In the genomic region with DNA sequence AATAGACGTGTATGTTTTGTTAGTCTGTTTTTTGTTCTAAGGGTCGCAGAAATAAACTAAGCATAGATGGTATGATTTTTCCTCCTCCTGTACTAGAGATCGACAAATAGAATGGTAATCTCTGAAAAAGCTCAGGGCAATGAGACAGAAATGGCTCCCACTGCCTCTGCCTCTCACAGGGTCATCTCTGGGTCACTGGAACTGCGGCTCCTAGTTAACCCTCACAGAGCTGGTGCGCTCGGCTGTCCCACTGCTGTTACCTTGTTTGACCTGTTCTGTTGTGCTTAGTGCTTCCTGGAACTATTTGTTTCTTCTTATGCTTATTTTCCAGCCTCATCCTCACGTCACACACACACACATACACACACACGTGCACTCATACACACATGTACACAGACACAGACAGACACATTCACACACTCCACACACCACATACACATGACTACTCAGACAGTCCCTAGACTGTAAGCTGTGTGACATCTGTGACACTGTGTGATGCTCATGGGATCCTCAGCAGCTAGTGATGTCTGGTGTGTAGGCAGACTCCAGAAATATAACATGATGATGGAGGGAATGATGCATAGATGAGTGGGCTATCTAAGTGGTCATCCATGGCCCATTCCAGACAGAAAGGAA, we compare ENCODE assay signal across 20 mouse cellular contexts. TPM values are rescaled to one million over a fixed set of nuclear protein-coding genes. Genes with fewer than 3 reads are reported as not detected.
A peak's percentile ranks its signal among the peaks of the same experiment; 100 is the strongest.
DNase-seq lines count a peak whose midpoint lies in the region; ATAC-seq and TF ChIP-seq lines count a peak whose summit lies in the region.
"Had no signal": no experiment of that assay in that cellular context is flagged by ENCODE, and none has a peak within 500 bp of the region (broad histone marks: within the 10 kb centered on the region; RNA-seq: fewer than 3 reads in every experiment).

No protein-coding gene starts in this region.

- H3K9me3 ChIP-seq in heart, embryonic 10.5 days: no peaks in the 10 kb centered on the region
- no peaks in the 10 kb centered on the region for H3K9me3 ChIP-seq in lung, embryonic 14.5 days (ENCODE audit: low read depth, low read length)
- H3K9me3 ChIP-seq: forebrain, embryonic 15.5 days; heart, embryonic 12.5 days; hindbrain, embryonic 10.5 days had no signal

- WGBS in heart, embryonic 10.5 days: 43% methylated on average over 8 of the region's 8 CpGs
- 26% methylated on average over 8 of the region's 8 CpGs for WGBS in lung, embryonic 14.5 days

- no peak for TF ChIP-seq CTCF in lung, embryonic 14.5 days (IDR thresholded peaks at IDR 0.05; ENCODE audit: low read depth)

- H3K36me3 ChIP-seq in heart, embryonic 10.5 days: no peaks in the 10 kb centered on the region
- no peaks in the 10 kb centered on the region for H3K36me3 ChIP-seq in lung, embryonic 14.5 days (ENCODE audit: insufficient read depth)
- H3K36me3 ChIP-seq: forebrain, embryonic 15.5 days; heart, embryonic 12.5 days; hindbrain, embryonic 10.5 days had no signal

- DNase-seq in heart, embryonic 10.5 days (ENCODE audit: low spot score): no peak
- DNase-seq in heart, adult 18-20 months: no peak
- no peak for DNase-seq in lung, embryonic 14.5 days
- DNase-seq in lung, postnatal 4 days: no peak
- peak; percentile 74 for DNase-seq in embryo, embryonic 10 days (ENCODE audit: low spot score)
- peak; percentile 54 for DNase-seq in embryo, embryonic 9.5 days (ENCODE audit: extremely low spot score)
- DNase-seq in gastrocnemius, postnatal 14 days: no peak
- no peak for DNase-seq in urinary bladder, adult 2 months (ENCODE audit: low spot score)
- DNase-seq: adrenal gland, postnatal 14 days; cerebellum, adult 11-12 months; cerebellum, adult 9-11 months; cerebellum, postnatal 36 days; heart, adult 2 months had no signal

- H3K27ac ChIP-seq in heart, embryonic 10.5 days: 0 out of 2 replicates have a peak overlapping the region, but pooled peaks have one; percentile 38
- no peak overlapping the region for H3K27ac ChIP-seq in lung, embryonic 14.5 days (ENCODE audit: low read depth)
- H3K27ac ChIP-seq: forebrain, embryonic 15.5 days; heart, adult 2 months; hindbrain, embryonic 10.5 days had no signal

- 0 out of 2 replicates have a peak, but pooled peaks cover 7% of the 10 kb centered on the region for H3K4me1 ChIP-seq in heart, embryonic 10.5 days
- H3K4me1 ChIP-seq in lung, embryonic 14.5 days (ENCODE audit: insufficient read depth): no peaks in the 10 kb centered on the region
- H3K4me1 ChIP-seq: forebrain, embryonic 15.5 days had no signal

- 0 out of 2 replicates have a peak, but pooled peaks have one; percentile 38 for ATAC-seq in lung, embryonic 14.5 days (ENCODE audit: insufficient read depth)
- ATAC-seq: activated CD4-positive, CD25-positive, alpha-beta regulatory T cell, adult 4 months; forebrain, embryonic 15.5 days; hindbrain, embryonic 16.5 days; Patski had no signal

- no peak overlapping the region for H3K9ac ChIP-seq in lung, embryonic 14.5 days
- H3K9ac ChIP-seq: forebrain, embryonic 15.5 days; heart, embryonic 12.5 days had no signal

- no peak overlapping the region for H3K4me3 ChIP-seq in heart, embryonic 10.5 days
- H3K4me3 ChIP-seq in lung, embryonic 14.5 days (ENCODE audit: low read depth, low read length): no peak overlapping the region
- H3K4me3 ChIP-seq: forebrain, embryonic 15.5 days; heart, adult 2 months; heart, embryonic 12.5 days; hindbrain, embryonic 10.5 days had no signal

- no peaks in the 10 kb centered on the region for H3K27me3 ChIP-seq in heart, embryonic 10.5 days (ENCODE audit: insufficient read depth, poor library complexity, severe bottlenecking)
- H3K27me3 ChIP-seq in lung, embryonic 14.5 days (ENCODE audit: insufficient read depth, low read length): no peaks in the 10 kb centered on the region
- H3K27me3 ChIP-seq: forebrain, embryonic 15.5 days; heart, embryonic 12.5 days; Patski had no signal

- intact Hi-C loops in gastrocnemius, postnatal 14 days (cut with DNase I; ENCODE audit: low total_unique reads): no loop called here

- H3K4me2 ChIP-seq in lung, embryonic 14.5 days: no peak overlapping the region
- H3K4me2 ChIP-seq: forebrain, embryonic 15.5 days; heart, embryonic 12.5 days had no signal

RNA-seq across cellular contexts. Expression of gene Igf1, which starts 13.0 kb away (rescaled TPM):
- polyA plus RNA-seq in heart, embryonic 10.5 days (2016; fragmentation: Nextera tagmentation; extraction: Ambion mirVana): 22.8 and 24.1 TPM in 2 replicates
- 10 to 100 TPM; 11.2 to 13.4 TPM for total RNA-seq in heart, adult 18-20 months (2021)
- 77.2 and 80.4 TPM in 2 replicates for polyA plus RNA-seq in lung, embryonic 14.5 days (2014; fragmentation: Nextera tagmentation; extraction: Ambion mirVana)
- total RNA-seq in gastrocnemius, postnatal 14 days (2021): 10 to 100 TPM; 39.7 to 63.6 TPM
- polyA plus RNA-seq in urinary bladder, adult 2 months (2012; rRNA removed): 33.7 and 35.3 TPM in 2 replicates
- total RNA-seq: MEL had no signal

Comparison
In these comparisons a context has a peak if more than half of its experiments do, and no peak if none do; other contexts are left out.
1. DNase-seq: peak in embryo, embryonic 10 days (single experiment) and embryo, embryonic 9.5 days (single experiment); none in heart, embryonic 10.5 days (single experiment), heart, adult 18-20 months (0 of 2), lung, embryonic 14.5 days (single experiment), lung, postnatal 4 days (0 of 2), gastrocnemius, postnatal 14 days (single experiment) and urinary bladder, adult 2 months (single experiment).